Mouse (Mus musculus) CD4-positive, CD25-positive, alpha-beta regulatory T cell, adult 2 months (primary cell): ENCODE measurements around the gene 1700088E04Rik.

Experiments
- DNase-seq: peaks from one replicate; pipeline ENCODE4 v3.0.0-alpha.2; 2012; ENCODE audit warnings: low read depth, low spot score

1700088E04Rik gene

GRCm38 (mm10) chr15:79131442-79131841 is 9.6 kb downstream of the 1700088E04Rik start:
- DNase-seq: no peak

- no peak for DNase-seq
Observed at GRCm38 (mm10) chr15:79130782-79131181, 10.3 kb downstream of the 1700088E04Rik start.

- DNase-seq: no peak
Observed at GRCm38 (mm10) chr15:79129311-79129710, 11.7 kb downstream of the 1700088E04Rik start.

- DNase-seq: peak; percentile 50
Observed at GRCm38 (mm10) chr15:79128208-79128607, 12.8 kb downstream of the 1700088E04Rik start.

GRCm38 (mm10) chr15:79127101-79127500 is 14.0 kb downstream of the 1700088E04Rik start:
- no peak for DNase-seq

- DNase-seq: peak; percentile 72
Observed at GRCm38 (mm10) chr15:79126217-79126932, 14.7 kb downstream of the 1700088E04Rik start.

GRCm38 (mm10) chr15:79124331-79124875 is 16.6 kb downstream of the 1700088E04Rik start:
- no peak for DNase-seq

- DNase-seq: no peak
Observed at GRCm38 (mm10) chr15:79123751-79124150, 17.3 kb downstream of the 1700088E04Rik start.

- no peak for DNase-seq
Observed at GRCm38 (mm10) chr15:79122546-79122945, 18.5 kb downstream of the 1700088E04Rik start.

GRCm38 (mm10) chr15:79122119-79122518 is 18.9 kb downstream of the 1700088E04Rik start:
- DNase-seq: no peak

GRCm38 (mm10) chr15:79119491-79119890 is 21.6 kb downstream of the 1700088E04Rik start:
- no peak for DNase-seq

- peak; percentile 70 for DNase-seq
Observed at GRCm38 (mm10) chr15:79115276-79115675, 25.8 kb downstream of the 1700088E04Rik start.

GRCm38 (mm10) chr15:79111774-79112173 is 29.3 kb downstream of the 1700088E04Rik start:
- no peak for DNase-seq

GRCm38 (mm10) chr15:79110528-79110927 is 30.5 kb downstream of the 1700088E04Rik start:
- no peak for DNase-seq

- DNase-seq: no peak
Observed at GRCm38 (mm10) chr15:79110031-79110430, 31.0 kb downstream of the 1700088E04Rik start.

- peak; percentile 62 for DNase-seq
Observed at GRCm38 (mm10) chr15:79109321-79109934, 31.6 kb downstream of the 1700088E04Rik start.

- DNase-seq: peak; percentile 78
Observed at GRCm38 (mm10) chr15:79108421-79109320, 32.4 kb downstream of the 1700088E04Rik start, which contains the start of gene Micall1. Micall1 (plus strand) TSS chr15:79108898.

GRCm38 (mm10) chr15:79107966-79108365 is 33.1 kb downstream of the 1700088E04Rik start:
- no peak for DNase-seq

- DNase-seq: no peak
Observed at GRCm38 (mm10) chr15:79105804-79106203, 35.2 kb downstream of the 1700088E04Rik start.

- DNase-seq: no peak
Observed at GRCm38 (mm10) chr15:79103264-79103663, 37.8 kb downstream of the 1700088E04Rik start.

GRCm38 (mm10) chr15:79101531-79101930 is 39.5 kb downstream of the 1700088E04Rik start:
- DNase-seq: no peak

- no peak for DNase-seq
Observed at GRCm38 (mm10) chr15:79100391-79100790, 40.7 kb downstream of the 1700088E04Rik start.
